Mouse (Mus musculus) c-Kit-positive CD71-positive TER-119-negative erythroid progenitor cells, embryonic 14.5 days (primary cell): ENCODE results near the gene C2cd5.
"Not testable (repeated sequence)": the region's sequence is repeated elsewhere in the genome, so short reads cannot be mapped to it uniquely, and the experiment has no call there.

Experiments
- DNase-seq: peaks from one replicate; pipeline ENCODE4 v3.0.0-alpha.2; 2013; ENCODE audit warnings: low read depth

The C2cd5 gene

GRCm38 (mm10) chr6:143099681-143100382 is at the start of gene C2cd5:
Gene C2cd5 (minus strand): TSS chr6:143100141.
- DNase-seq = peak; percentile 93

- DNase-seq = no peak
Measured at GRCm38 (mm10) chr6:143148868-143149267, 48.9 kb upstream of the C2cd5 start.

DNA sequence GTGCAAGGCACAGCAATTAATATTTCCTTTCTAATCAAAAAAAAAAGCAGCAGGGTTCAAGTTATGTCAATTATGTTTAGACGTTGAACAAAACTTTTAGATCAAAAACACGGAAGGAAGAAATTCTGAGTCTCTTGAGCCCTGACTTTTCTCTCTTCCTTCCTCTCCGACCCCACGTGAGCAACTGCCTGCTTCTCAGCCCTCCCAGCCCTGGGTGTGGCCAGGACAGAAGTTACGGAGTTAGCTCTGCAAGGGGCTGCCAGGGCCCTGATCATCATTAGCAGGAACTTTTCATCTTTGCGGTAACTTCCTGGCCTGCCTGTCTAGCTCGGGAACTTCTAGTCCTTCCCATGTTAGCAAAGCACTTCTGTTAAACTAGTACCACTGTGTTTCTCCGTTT is 46.8 kb upstream of the C2cd5 start:
- no peak for DNase-seq

DNA sequence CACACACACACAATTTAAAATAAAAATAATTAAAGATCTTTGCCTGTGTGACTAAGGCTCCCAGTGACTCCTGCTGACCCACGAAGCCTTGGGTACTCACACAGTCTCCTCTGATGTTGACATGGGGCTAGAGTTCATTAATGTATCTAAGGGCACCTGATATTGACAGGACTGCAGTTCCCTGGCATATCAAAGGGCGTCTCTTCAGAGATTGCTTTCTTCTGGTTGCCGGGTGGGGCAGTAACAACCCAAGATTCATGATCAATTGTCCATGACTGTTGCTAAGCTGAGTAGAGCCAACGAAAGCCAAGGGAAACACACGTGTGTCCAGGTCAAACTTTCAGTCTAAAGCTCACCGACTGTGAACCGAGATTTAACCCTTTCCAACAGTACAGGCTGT is 45.1 kb upstream of the C2cd5 start:
- DNase-seq = no peak

GRCm38 (mm10) chr6:143144556-143144955 is 44.6 kb upstream of the C2cd5 start:
- no peak for DNase-seq

DNA sequence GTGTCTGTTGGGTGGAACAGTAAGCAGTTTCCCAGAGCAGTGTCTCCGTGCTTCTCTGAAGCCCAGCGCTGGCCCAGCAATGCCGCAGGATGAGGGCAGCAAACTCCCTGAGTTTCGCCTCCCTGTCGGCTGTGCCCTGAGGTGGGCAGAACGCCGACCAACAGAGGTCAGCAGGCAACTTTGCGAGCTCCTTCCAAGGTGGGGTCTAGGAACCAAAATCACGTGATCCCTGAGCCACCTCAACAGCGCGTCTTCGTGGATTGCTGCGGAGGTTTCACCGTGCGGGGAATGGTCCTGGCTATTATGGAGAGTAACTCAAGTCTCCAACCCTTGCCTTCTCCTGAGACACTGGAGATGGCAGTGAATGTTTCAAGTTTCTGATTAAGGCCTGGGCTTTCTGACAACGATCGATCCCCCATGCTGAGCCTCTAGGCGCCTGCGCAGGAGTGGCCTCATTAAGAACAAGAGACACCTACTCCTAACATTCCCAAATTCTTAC is 43.9 kb upstream of the C2cd5 start:
- no peak for DNase-seq

DNA sequence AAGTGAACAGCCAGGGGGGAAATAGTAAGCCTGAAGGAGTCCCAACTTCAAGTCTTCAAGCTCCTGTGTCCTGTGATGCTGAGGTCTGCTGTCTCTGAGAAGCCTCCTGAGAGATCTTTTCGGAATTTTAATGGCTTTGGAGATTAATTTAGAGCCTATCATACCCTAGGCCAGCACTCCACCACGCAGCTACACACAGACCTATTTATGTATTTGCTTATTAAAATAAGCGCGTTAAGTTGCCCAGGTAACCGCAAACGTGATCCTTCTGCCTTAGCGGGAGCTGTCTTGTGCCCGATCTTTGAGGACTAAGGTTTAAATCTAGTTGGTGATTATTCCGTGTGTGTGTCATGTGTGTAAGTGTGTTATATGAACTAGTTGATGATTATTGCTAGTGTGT is 43.4 kb upstream of the C2cd5 start:
- no peak for DNase-seq

- no peak for DNase-seq
Measured at GRCm38 (mm10) chr6:143142861-143143260, 42.9 kb upstream of the C2cd5 start.

DNA sequence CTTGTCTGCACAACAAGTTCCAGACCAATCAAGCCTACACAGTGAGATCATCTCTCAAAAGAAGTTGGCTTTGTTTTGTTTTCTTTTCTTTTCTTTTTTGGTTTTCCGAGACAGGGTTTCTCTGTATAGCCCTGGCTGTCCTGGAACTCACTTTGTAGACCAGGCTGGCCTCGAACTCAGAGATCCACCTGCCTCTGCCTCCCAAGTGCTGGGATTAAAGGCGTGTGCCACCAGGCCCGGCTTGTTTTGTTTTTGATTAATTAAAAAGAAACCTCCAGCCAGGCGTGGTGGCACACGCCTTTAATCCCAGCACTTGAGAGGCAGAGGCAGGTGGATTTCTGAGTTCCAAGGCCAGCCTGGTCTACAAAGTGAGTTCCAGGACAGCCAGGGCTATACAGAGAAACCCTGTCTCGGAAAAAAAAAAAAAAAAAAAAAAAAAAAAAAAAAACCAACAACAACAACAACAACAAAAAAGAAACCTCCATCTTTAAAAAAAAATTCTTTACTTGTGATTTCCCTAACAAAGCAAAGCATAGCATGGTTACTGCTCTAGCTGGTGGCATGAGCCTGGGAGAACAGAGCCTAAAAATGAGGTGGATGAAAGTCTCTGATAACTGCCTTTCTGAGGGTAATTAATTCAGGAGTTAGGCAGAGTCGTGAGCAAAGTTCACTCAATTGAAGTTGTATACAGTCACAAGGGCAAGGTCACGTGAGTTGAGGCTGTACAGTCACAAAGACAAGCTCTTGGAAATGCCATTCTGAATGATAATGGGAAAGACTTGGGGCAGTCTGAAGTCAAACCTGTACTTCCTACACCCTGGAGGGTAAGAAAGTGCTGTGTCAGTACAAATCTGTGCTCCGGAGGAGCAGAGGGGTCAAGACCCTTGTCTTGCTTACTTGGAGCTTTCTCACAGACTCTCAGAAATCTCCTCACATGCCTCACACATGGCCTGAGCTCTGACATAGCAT is 42.0 kb upstream of the C2cd5 start:
- DNase-seq = not testable (repeated sequence)

GRCm38 (mm10) chr6:143140884-143141283 is 40.9 kb upstream of the C2cd5 start:
- DNase-seq = no peak

GRCm38 (mm10) chr6:143139417-143139816 is 39.5 kb upstream of the C2cd5 start:
- DNase-seq = no peak

DNA sequence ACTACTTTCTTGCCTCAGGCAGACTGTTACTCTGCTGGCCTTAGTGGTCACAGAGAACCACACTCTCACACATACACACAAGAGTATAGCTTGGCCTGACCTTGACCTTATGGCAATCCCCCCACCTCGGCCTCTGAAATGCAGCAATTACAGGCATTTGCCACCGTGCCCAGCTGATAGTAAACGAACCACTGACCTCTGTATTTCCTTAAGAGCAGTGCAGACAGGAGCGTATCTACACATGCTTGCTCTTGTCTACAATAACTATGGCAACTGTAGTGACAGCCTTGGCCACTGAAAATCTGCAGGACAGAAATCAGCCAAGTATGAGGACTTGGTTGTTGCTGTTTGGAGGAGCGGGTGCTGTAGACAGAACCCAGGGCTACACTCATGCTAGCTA is 37.4 kb upstream of the C2cd5 start:
- DNase-seq = no peak

- no peak for DNase-seq
Measured at GRCm38 (mm10) chr6:143136688-143137087, 36.7 kb upstream of the C2cd5 start.

GRCm38 (mm10) chr6:143135097-143135496 is 35.2 kb upstream of the C2cd5 start:
- no peak for DNase-seq

- DNase-seq = no peak
Measured at GRCm38 (mm10) chr6:143133150-143133549, 33.2 kb upstream of the C2cd5 start.

GRCm38 (mm10) chr6:143131895-143132652 is 32.1 kb upstream of the C2cd5 start:
- no peak for DNase-seq

DNA sequence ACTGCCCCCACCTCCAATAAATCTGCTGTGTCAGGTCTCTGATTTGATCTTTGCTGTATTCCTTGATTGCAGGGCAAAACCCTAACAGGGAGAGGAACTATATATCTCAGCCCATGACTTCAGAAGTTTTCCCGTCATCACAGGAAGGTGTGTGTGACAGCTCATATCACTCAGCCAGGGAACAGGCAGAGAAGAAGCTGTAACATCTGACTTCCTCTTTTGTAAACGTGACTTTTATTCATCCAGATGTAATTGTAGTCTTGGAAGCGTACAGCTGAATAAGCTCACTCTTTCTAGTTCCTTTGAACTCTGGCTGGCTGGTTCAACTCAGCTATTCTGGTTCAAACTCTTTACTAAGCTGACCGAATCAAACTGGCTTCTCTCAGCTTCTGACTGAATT is 30.5 kb upstream of the C2cd5 start:
- DNase-seq = no peak

GRCm38 (mm10) chr6:143129952-143130351 is 30.0 kb upstream of the C2cd5 start:
- DNase-seq = no peak

DNA sequence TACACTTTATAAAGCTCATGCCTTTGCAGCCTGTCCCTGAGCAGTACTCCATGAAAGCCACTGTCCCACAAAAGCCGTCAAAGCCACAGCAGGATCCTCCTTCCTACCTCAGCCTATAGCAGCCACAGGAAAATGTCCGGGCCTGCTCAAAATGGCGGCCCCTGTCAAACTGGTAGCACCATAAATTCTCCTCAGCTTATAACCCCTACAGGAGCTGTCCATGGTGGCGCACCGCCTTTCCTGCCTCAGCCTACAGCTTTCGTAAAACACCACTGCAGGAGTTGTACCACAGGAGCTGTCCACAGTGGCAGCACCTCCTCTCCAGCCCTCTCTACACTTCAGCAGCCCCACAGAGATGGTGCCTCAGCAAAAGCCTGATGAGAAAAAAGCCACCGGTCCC is 29.5 kb upstream of the C2cd5 start:
- no peak for DNase-seq

GRCm38 (mm10) chr6:143125721-143126120 is 25.8 kb upstream of the C2cd5 start:
- DNase-seq = no peak

DNA sequence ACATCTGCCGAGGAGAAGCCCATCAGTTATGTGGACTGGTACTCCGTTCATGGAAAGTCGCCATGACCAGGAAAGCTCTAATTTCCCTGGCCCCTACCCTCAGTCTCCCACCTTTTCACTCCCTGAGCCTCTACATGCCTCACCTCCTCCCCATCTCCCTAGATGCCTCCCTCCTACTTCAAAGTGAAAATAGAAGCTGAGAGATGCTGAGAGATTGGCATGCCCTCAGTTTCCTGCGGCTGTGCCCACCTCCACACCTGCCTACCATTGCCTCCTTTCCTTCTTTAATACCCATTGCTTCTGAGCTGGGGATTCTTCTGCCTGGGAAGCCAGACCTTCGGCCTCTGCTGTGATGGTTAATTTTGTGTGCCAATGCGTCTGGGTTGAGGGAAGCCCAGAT is 19.4 kb upstream of the C2cd5 start:
- DNase-seq = no peak

DNA sequence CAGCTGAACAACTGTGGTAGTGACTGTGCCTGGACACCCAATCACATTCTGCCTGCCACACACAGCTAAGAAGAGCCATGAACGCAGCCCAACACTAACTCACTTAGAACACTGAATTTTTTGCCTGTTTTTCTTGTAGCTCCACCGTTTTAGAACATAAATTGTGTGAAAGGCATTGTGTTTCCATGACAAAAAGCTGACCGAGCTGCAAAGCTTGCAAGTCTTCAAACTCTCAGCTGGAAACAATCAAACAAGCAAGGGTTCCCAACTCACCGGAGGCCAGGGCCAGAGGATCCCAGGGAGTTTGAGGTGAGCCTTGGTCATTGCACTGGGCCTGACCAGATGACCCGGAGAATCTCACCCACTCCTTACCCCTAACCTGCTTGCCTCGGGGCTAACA is 16.8 kb upstream of the C2cd5 start:
- no peak for DNase-seq
